Mouse (Mus musculus): ENCODE data around the gene Rpl36.
A peak's percentile ranks its signal among the peaks of the same experiment; 100 is the strongest.
"Not testable (repeated sequence)": the region's sequence is repeated elsewhere in the genome, so short reads cannot be mapped to it uniquely, and the experiment has no call there.

The Rpl36 gene

GRCm38 (mm10) chr17:56609452-56610171 is 3.6 kb upstream of the Rpl36 start, which contains the start of gene 2410015M20Rik:
2410015M20Rik (minus strand) TSS chr17:56609771.
- DNase-seq (ENCODE audit: low spot score) = peak; percentile 91

DNA sequence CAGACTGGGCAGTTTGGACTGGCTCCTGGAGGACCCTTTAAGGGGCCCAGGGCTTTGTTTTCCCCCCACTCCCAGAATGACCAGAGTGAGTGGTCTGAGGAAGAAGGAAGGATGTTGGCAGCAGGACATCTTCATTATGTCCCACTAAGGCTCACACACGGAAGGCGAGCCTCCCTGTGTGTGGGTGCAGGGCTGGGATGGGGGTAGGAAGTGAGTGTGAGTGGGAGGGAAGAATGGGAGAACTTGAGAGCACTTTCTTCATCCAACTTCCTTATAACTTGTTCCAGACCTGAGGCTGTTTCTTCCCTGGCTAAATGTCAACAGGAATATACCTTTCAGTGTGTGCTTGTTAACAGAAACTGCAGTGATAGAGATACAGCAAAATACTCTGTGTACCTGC is 1.9 kb upstream of the Rpl36 start:
- DNase-seq (ENCODE audit: low spot score) = no peak

GRCm38 (mm10) chr17:56611861-56612564 is 1.2 kb upstream of the Rpl36 start:
- DNase-seq (ENCODE audit: low spot score) = peak; percentile 52

GRCm38 (mm10) chr17:56612565-56612939 is 664 bp upstream of the Rpl36 start:
- not testable (repeated sequence) for DNase-seq (ENCODE audit: low spot score)

GRCm38 (mm10) chr17:56613893-56614292 is 677 bp downstream of the Rpl36 start:
- peak; percentile 26 for DNase-seq (ENCODE audit: low spot score)

DNA sequence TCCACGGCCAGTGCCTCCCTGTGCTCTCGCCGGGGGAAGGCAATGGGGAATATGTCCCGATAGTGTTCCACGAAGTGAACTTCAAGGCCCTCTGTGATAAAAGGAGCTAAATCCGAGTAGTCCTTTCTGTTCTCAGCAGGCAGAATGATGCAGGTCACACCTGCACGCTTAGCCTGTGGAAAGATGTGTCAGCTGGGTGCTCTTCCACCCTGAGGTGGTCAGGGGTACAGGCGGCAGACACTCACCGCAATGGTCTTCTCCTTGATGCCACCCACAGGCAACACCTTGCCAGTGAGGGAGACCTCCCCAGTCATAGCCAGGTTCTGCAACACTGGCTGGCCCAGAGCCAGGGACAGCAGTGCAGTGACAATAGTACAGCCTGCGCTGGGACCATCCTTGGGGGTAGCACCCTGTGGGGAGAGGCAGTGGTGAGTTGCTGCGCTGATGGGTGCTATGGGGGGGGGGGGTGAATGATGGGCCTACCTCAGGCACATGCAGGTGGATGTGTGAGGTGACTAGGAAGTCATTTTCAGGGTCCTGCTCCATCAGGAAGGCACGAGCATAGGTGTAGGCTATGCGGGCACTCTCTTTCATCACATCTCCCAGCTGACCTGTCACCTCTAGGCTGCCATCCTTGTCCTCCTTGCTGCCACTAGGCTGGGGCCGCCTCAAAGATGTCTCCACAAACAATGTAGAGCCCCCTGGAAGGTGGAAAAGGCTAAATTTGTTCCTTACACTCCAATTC is 1.3 kb downstream of the Rpl36 start:
- DNase-seq (ENCODE audit: low spot score) = no peak

GRCm38 (mm10) chr17:56615136-56615784 is 2.0 kb downstream of the Rpl36 start:
- no peak for DNase-seq (ENCODE audit: low spot score)

DNA sequence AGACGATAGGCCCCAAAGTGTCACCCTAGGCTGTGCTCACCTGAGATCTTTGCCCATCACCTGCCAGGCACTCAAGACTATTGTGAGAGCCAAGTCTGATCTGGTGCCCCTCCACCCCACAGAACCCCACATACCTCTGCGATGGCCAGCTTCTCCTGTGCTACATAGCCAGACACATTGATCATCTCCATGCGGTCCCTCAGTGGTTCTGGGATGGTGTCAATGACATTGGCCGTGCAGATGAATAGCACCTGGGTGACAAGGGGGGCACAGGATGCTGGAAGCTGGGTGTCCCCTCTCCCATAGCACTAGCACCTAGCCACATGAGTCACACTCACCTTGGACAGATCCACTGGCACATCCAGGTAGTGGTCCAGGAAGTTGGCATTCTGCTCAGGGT is 2.6 kb downstream of the Rpl36 start:
- DNase-seq (ENCODE audit: low spot score) = no peak

DNA sequence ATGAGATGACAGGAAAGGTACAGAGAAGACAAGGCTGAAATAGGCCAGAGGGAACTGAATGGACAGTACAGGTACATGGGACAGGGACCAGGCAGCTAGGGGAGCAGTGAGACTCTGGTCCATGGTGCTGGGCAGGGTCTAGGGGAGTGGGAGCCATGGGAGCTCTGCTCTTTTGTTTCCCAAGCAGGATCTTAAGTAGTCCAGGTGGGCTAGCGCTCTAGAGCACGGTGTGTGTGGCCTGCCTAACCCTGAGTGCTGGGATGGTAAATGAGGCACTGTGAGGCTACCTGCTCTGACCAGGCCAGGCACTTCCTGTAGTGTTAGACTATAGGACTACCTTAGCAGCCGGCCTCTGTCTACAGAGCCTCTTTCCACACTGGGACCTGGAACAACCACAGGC is 3.5 kb downstream of the Rpl36 start:
- DNase-seq (ENCODE audit: low spot score) = no peak

GRCm38 (mm10) chr17:56617628-56618027 is 4.4 kb downstream of the Rpl36 start:
- DNase-seq (ENCODE audit: low spot score) = no peak

DNA sequence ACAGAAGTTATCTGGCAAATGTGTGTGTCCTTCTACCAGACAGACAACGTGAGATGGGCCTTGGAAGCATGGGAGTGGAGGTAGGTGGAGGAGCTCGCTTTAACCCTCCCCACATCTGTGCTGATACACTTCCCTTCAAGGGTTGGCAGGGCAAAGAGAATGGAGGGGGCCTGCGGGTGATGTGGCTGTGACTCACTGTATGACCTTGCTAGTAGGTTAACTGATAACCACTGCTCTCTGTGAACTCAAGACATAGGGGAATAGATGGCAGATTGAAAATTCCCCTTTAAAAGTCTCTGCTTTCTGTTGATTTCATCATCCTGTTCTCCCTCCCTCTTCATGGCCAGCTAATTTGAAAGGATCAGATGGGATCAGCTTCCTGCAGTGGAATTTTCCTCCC is 12.3 kb downstream of the Rpl36 start:
- no peak for DNase-seq (ENCODE audit: low spot score)

DNA sequence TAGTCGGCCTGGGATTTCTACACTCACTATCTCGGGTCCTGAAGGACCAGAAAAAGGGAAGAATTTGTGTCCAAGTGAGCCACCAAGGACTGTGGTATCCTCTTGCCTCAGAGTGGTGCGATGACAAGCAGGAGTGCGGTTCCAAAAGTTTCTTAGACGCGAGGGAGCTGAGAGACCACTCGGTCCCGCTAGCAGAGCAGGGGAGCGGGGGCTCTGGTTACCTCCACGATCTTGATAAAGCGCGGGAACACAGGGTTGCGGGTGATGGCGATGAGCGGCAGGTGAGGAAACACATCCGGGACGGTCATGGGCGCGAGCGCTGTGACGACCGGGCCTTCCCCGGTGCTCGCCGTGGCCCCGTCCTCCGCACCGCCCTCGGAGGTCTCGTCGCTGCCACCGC is 13.0 kb downstream of the Rpl36 start:
- peak; percentile 14 for DNase-seq (ENCODE audit: low spot score)

DNA sequence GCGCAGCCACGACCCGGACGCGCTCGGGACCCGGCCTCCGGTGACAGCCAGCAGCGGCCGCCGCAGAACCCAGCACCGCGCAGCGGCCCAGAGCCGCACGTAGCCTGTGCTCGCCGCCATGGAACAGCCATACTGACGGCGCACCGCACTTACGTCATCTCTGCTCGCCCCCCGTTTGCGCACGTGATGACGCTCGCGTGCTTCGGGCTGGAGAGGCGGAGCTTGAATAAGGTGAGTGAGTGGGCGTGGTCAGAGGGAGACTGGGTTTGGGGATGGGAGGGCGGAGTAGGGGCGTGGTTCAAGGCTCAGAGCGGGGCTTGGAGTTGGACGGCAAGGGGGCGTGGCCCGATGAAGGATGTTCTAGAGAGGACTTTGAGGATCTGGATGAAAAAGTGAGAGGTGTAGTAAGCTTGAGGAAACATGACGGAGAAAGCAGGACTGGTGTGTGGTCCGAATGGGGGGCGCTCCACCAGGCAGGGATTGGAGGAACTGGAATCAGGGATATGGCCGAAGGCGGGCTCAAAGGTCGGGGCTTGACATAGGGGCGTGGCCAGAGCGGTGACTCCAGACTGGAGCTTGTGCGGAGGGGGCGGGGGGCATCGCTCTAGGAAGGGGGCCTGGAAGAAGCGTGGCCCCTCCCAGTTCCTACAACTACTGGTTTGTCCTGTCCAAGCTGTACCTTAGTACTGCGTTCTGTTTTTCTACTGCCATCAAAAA is 13.7 kb downstream of the Rpl36 start, which contains the start of gene Lonp1:
Gene Lonp1, minus strand, starts transcription at position 134 of the 717 bp plus-strand sequence.
- peak; percentile 84 for DNase-seq (ENCODE audit: low spot score)

GRCm38 (mm10) chr17:56627530-56628277 is 14.5 kb downstream of the Rpl36 start, which contains the start of gene Catsperd:
Catsperd (plus strand) TSS chr17:56628143.
- no peak for DNase-seq (ENCODE audit: low spot score)

DNA sequence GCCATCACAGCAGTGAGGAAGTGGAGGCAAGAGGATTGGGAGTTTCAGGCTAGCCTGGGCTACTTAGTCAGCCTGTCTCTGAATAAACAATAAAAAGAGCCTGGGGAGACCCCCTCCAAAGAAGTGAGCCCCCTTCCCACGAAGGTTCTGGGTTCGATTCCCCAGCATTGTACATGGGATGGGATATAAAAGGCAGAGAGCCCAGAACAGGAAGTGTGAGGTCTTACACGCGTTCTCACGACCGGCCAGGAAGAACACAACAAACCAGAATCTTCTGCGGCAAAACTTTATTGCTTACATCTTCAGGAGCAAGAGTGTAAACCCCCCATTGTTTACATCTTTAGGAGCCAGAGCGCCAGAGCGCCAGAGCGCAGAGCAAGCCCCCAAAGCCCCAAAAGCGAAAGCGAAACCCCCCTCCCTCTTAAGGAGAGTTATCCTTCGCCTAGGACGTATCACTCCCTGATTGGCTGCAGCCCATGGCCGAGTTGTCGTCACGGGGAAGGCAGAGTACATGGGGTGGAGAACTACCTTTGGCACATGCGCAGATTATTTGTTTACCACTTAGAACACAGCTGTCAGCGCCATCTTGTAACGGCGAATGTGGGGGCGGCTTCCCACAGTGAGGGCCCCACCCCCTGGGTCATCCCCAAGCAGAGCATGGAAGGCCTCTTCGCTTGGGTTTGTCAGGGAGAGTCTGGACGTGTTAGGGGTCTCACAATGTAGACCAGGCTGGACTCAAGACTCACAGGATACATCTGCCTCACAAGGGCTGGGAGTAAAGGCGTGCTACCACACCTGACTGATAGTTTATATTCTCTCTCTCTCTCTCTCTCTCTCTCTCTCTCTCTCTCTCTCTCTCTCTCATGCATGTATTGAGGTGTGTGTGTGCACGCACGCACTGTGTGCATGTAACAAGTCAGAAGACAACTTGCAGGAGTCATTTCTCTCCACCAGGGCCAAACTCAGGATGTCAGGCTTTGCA is 16.9 kb downstream of the Rpl36 start:
- not testable (repeated sequence) for DNase-seq (ENCODE audit: low spot score)

DNA sequence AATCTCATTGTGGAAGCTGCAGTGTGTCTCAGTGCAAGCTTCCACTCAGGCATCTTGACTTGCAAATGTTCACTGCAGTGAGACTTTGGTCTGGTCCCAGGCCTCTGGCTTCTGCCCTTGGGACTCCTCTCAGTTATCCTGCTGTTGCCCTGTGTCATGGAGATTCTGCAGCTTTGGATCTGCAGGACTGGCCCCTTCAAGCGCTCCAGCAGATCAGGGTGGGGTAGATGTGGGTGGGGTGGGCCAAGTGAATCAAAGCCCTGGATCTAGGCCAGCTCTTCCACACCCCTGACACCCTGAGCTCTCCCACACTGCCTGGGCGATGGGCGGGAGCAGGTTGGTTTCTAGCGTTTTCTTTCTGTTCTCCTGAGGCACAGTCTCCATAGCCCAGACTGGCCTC is 18.6 kb downstream of the Rpl36 start:
- no peak for DNase-seq (ENCODE audit: low spot score)

DNA sequence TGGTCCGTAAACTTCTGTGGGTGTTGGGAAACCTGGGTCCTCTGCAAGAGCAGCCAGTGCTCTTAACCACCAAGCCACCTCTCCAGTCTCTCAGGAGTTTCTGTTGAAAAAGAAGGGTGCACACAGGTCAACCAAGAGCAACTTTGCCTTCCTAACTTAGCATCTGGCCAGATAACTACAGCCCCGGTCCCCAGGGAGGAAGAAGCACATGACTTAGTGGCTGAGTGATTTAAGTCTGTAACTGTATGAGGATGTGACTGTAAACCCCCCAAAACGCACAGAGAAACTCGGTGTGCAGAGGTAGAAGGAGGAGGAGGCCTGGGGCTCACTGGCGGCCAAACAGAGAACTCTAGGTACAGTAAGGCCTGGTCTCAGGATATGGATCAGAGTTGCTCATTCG is 20.8 kb downstream of the Rpl36 start:
- DNase-seq (ENCODE audit: low spot score) = no peak

DNA sequence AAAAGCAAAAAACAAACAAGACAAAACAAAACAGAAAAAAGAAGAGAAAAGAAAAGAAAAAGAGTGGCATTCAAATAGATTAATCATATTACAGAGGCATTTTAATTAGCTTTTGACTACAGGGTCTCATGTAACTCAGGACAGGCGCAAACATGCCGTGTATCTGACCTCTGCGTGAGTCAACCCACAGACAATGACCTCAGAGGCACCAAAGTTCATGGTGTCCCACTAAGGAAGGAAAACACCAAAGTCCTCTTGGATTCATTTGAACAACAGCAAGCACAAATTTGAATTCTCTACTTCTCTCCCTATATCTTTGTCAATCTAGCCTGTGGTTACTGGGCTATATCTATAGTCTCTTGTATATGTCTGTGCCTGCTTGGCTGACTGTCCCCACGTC is 30.0 kb downstream of the Rpl36 start:
- DNase-seq (ENCODE audit: low spot score) = no peak

DNA sequence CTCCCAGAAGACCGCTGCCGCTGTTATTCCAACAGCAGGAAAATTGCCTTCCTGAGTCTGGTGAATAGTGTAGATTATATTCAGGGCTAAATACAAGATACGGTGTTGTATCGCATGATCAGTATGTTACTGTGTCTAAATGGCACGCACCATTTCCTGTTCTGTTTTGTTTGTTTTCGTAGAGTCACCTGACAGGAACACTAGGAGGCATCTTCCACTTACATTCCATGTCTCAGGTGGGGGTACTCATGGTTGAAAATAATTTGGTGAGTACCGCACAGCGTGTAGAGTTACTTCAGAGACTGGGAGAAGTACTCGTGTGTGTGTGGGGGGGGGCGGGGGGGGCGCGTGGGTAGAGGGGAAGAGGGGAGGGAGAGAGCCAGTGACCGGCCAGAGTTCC is 34.3 kb downstream of the Rpl36 start:
- DNase-seq (ENCODE audit: low spot score) = no peak

- DNase-seq (ENCODE audit: low spot score) = no peak
Measured at GRCm38 (mm10) chr17:56651801-56652200, 38.6 kb downstream of the Rpl36 start.
